Mouse (Mus musculus): ENCODE results near the gene Aqp11.

GRCm38 (mm10) chr7:97730427-97730826 is 7.7 kb downstream of the Aqp11 start:
- TF ChIP-seq CTCF (conservative IDR thresholded peaks at IDR 0.05; ENCODE audit: low read length): no peak
- no peak for TF ChIP-seq NANOG (IDR thresholded peaks at IDR 0.05; ENCODE audit: borderline replicate concordance, low read length)
- no peak for TF ChIP-seq POU5F1 (IDR thresholded peaks at IDR 0.05; ENCODE audit: borderline replicate concordance, low read length)
